Mouse (Mus musculus): ENCODE data around the gene Rsl1d1.

DNA sequence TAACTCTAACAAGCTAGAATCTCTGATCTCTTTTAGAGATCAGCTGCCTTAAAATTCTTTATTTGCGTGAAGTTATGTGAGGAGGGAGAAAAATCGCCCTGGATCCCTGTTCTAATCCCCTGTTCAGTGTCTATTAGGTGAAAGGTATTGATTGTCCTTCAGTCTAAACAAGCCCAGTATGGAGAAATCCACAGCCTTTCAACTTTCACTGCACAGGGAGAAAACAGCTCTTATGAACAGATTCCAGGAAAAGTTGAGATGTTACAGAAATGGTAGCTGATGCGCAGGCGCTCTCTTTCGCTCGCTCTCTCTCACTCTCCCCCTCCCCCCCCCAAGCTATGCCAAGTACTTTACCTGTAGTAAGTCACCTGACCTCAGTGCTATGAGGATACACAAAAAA, 31.5 kb downstream of the Rsl1d1 start:
- no peak for TF ChIP-seq CTCF (IDR thresholded peaks at IDR 0.05; ENCODE audit: low read depth)
- TF ChIP-seq EP300 (IDR thresholded peaks at IDR 0.05; ENCODE audit: low read depth) = no peak
